Mouse (Mus musculus) midbrain, embryonic 11.5 days (tissue): ENCODE measurements around the gene Zfp568. TPM values are rescaled to one million over a fixed set of nuclear protein-coding genes. Genes with fewer than 3 reads are reported as not detected.

ENCODE experiments used
- ATAC-seq: fragments of 200-750 bp; cut with Nextera tagmentation; 2 replicates; pipeline ENCODE4 v1.8.0; 2017; ENCODE audit warnings: moderate TSS enrichment, moderate library complexity; ENCODE audit not compliant: low FRiP score
- DNase-seq: peaks from one replicate; pipeline ENCODE4 v3.0.0; 2015; ENCODE audit warnings: low spot score; ENCODE audit errors: missing footprints
- H3K27ac ChIP-seq: fragments of 300-500 bp; sonication (generic); 2 replicates; pipeline ENCODE4 v1.5.1; 2014; ENCODE audit warnings: low read depth, low read length
- H3K27me3 ChIP-seq: fragments of 300-500 bp; sonication (generic); 2 replicates; pipeline ENCODE4 v1.6.1; 2014; ENCODE audit warnings: mild to moderate bottlenecking, low read length, moderate library complexity, mixed read lengths; ENCODE audit not compliant: control insufficient read depth, insufficient read depth
- H3K36me3 ChIP-seq: fragments of 300-500 bp; sonication (generic); 2 replicates; pipeline ENCODE4 v1.6.1; 2014; ENCODE audit warnings: mild to moderate bottlenecking, low read length, moderate library complexity, mixed read lengths; ENCODE audit not compliant: control insufficient read depth, insufficient read depth
- H3K4me1 ChIP-seq: fragments of 300-500 bp; sonication (generic); 2 replicates; pipeline ENCODE4 v1.6.1; 2014; ENCODE audit warnings: low read length; ENCODE audit not compliant: control insufficient read depth, insufficient read depth
- H3K4me2 ChIP-seq: fragments of 300-500 bp; sonication (generic); 2 replicates; pipeline ENCODE4 v1.6.1; 2014; ENCODE audit warnings: mild to moderate bottlenecking, moderate library complexity
- H3K4me3 ChIP-seq: fragments of 300-500 bp; sonication (generic); 2 replicates; pipeline ENCODE4 v1.5.1; 2014; ENCODE audit warnings: low read depth, low read length
- H3K9ac ChIP-seq: fragments of 300-500 bp; sonication (generic); 2 replicates; pipeline ENCODE4 v1.6.1; 2014; ENCODE audit warnings: low read length
- H3K9me3 ChIP-seq: fragments of 300-500 bp; sonication (generic); 2 replicates; pipeline ENCODE4 v1.6.1; 2016; ENCODE audit warnings: low read length; ENCODE audit not compliant: control insufficient read depth
- WGBS: fragments of 180-500 bp; shearing (Covaris S2); extraction: QIAGEN DNeasy Blood & Tissue Kit; methylation state at CpG from one replicate; pipeline ENCODE4 v1.1.7; 2014; 5-methylcytosine and 5-hydroxymethylcytosine counted together
- polyA plus RNA-seq: library from polyadenylated mRNA; unstranded; fragments of >200 nt; fragmentation: Nextera tagmentation; extraction: Ambion mirVana; gene quantifications from 2 replicates; pipeline ENCODE4 v1.2.1, GENCODE M21; 2014

Gene Zfp568
- polyA plus RNA-seq, 1 experiment from 2014 or later, result 11.7 TPM

DNA sequence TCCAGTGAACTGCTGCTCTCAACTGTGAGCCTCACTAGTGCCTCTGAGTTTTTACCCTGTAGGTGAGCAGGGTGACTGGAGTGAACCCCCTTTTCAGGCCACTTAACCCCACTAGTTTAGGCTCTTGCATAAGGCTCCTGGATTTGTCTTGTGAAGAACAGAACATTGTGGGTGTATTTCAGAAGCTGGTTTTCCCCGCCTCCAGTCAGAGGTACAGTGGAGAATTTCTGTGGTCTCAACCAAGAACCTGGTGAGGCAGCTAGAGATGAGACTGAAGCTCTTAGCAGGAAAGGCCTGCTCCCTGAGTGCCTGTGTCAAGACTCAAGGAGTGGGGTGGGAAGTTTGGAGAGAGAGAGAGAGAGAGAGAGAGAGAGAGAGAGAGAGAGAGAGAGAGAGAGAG, 23.8 kb downstream of the Zfp568 start:
- Histone ChIP-seq H3K27me3 (no peaks in the 10 kb centered on the region), H3K9me3 (no peaks in the 10 kb centered on the region), H3K4me3 (no peak overlapping the region), H3K36me3 (no peaks in the 10 kb centered on the region), H3K4me2 (no peak overlapping the region), H3K9ac (no peak overlapping the region), H3K27ac (no peak overlapping the region), H3K4me1 (no peaks in the 10 kb centered on the region)
- WGBS, result 92% methylated on average over 1 of the region's 1 CpGs
- ATAC-seq (no peak), DNase-seq (no peak)

DNA sequence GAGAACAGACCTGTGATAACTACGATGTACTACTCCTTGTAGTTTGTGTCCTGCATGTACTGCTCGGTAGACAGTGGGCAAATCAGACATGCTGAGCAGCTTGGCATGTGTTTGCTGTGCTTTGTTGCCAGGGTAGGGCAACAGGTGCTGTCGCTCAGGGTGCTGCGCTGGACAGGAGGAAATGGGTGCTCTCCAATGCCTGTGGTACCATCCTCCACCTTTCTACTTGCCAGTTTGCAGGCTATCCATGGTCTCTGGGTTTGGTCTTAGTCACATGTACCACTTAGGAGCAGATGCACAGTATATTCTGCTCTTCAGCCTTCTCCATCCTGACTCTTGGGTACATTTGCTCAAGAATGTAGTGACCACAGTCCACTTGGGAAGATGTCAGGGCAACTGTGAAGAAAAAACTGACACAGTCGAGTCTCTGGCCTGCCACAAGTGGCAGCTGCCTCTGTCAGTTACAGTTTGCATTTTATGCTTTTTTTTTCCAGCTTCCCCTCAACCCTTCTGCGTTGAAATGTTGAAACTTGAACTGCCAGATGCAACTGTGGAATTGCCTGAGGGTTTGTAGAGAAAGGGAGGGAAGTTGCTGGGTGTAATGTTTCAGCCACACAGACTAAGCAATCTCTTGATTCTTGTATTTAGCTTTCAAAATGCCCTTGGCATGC, 24.4 kb downstream of the Zfp568 start:
- Histone ChIP-seq H3K9ac (no peak overlapping the region), H3K27ac (no peak overlapping the region), H3K4me2 (no peak overlapping the region), H3K4me3 (no peak overlapping the region), H3K4me1 (no peaks in the 10 kb centered on the region), H3K36me3 (no peaks in the 10 kb centered on the region), H3K9me3 (no peaks in the 10 kb centered on the region), H3K27me3 (no peaks in the 10 kb centered on the region)
- 89% methylated on average over 6 of the region's 6 CpGs for WGBS
- DNase-seq, result no peak
- ATAC-seq, result no peak

DNA sequence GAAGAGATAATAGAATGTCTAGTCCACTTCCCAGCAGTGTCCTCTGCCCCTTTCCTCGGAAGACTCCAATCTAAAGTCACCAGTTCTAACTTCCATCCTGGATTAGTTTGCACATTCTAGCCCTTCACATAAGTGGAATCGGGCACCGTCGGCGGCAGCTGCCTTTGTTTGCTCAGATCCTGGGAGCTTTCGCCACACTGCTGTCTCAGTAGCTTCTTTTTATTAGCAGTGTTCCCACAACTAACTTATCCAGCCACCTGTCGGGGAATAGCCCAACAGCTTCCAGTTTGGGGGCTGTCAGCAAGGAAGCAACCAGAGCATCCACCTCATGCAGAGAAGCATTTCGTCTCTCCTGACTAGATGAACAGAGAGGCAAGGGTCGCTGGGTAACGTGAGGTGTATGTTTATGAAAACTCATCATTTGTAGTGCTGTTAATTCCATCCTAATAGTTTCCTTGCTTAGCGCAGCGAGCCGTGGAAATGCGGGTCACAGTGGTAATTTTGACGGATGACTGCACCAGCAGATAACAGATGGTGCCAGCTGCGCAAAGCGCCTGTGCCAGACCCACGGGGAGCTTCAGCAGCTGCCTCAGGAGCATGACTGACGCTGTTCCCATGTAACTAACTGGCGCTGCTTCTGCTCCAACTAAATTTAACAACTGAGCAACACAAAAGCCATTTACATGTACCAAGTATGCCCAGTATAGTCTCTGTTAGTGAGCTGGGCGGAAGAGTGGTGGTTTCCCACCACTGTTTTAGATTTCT, 25.7 kb downstream of the Zfp568 start:
- Histone ChIP-seq H3K4me3 (no peak overlapping the region), H3K9me3 (no peaks in the 10 kb centered on the region), H3K27me3 (no peaks in the 10 kb centered on the region), H3K36me3 (0 out of 2 replicates have a peak, but pooled peaks cover 3% of the 10 kb centered on the region), H3K4me2 (no peak overlapping the region), H3K9ac (no peak overlapping the region), H3K4me1 (no peaks in the 10 kb centered on the region), H3K27ac (no peak overlapping the region)
- ATAC-seq (no peak), DNase-seq (no peak)
- WGBS, result 80% methylated on average over 21 of the region's 21 CpGs

DNA sequence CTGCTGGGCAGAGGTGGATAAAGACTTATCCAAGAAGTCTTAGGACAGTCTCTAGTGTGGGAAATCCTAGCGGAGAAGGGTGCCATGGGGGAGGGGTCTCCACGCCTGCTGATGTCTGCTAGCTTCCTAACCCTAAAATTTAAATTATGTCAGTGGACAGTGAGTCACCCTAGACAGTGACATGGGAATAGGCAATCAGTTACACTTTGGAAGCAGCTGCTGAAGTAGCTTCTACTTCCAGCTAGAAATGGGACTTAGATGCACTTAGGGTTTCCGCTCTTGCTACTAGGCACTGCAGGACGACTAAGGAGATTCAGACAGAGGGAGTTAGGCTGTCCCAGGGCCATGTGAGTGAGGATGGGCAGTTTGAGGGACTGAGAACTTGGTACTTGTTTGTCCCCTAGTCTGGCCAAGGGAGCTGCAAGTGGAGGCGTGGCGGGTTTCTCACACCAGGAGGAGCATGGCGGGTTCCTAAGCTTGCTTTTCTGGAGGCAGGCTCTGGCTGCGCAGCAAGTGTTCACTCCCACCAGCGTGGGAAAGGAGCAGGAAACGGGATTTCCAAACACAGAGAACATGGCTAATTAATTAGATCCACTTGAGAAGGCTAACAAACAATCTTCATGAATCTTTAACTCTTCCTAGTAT, 26.9 kb downstream of the Zfp568 start:
- peaks cover 9% of the 10 kb centered on the region for H3K36me3 ChIP-seq
- ATAC-seq (no peak), DNase-seq (no peak)
- H3K9me3 ChIP-seq, result no peaks in the 10 kb centered on the region
- WGBS, result 84% methylated on average over 10 of the region's 10 CpGs
- H3K27ac ChIP-seq, result no peak overlapping the region
- H3K9ac ChIP-seq, result no peak overlapping the region
- H3K4me3 ChIP-seq, result no peak overlapping the region
- no peak overlapping the region for H3K4me2 ChIP-seq
- H3K27me3 ChIP-seq, result no peaks in the 10 kb centered on the region
- no peaks in the 10 kb centered on the region for H3K4me1 ChIP-seq

DNA sequence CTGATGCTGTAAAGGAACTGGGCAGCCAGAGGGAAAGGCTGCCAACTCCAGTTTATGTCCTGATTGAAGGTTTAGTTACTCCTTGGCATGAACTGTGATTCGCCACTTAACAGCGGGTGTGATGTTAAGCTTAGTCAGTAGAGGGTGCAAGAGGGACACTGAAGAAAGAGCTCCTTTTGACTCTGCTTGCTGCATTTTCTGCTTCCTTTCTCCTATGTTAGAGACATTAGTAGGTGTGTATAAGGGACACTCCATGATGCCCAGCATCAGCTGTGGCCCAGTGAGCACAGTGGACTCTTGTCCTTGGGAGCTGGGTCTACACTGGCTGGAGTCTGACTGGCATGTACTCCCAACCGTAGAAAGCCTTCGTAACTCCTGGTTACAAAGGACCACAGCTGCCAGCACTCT, 29.2 kb downstream of the Zfp568 start:
- DNase-seq (peak; percentile 91), ATAC-seq (no peak; the same call in 1 of the 2 replicates)
- Histone ChIP-seq H3K4me3 (no peak overlapping the region), H3K4me2 (no peak overlapping the region), H3K27ac (no peak overlapping the region), H3K36me3 (peaks cover 19% of the 10 kb centered on the region), H3K9me3 (no peaks in the 10 kb centered on the region), H3K9ac (no peak overlapping the region), H3K4me1 (no peaks in the 10 kb centered on the region), H3K27me3 (no peaks in the 10 kb centered on the region)
- 87% methylated on average over 4 of the region's 4 CpGs for WGBS

DNA sequence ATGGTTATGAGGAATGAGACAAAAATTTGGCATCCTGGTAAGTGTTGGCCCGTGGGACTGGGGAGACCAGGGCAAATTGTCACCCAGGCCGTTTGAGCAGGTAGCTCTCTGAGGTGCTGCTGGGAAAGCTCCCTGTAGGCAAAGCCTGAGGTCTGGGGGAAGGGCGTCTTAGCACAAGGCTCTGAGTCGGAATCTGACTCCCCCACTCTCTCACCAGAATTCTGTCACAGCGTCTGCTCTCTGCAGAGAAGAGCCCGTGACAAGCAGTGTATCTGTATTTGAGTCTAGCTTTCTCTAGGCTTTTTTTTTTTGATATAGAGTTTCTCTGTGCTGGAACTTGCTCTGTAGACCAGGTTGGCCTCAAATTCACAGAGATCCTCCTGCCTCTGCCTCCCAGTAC, 33.5 kb downstream of the Zfp568 start:
- ATAC-seq, result no peak
- WGBS, result 97% methylated on average over 6 of the region's 6 CpGs

DNA sequence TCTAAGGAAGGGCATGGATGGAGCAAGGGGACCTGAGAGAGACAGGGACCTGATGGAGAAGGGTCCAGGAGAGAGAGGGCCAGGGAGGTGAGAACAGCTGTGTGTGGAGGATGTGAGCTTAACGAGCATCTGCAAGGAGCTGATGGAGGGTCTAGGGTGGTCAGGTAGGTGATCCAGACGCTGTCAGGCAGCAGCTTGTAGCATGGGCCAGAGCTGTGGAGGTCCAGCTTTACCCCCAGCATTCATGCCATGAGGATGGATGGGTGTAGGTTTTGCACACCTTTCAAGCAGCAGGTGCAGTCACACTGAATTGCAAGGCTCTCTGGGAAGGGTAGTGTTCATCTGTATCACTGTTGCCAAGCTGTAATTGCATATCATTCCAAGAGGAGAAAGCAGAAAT, 35.8 kb downstream of the Zfp568 start:
- no peaks in the 10 kb centered on the region for H3K27me3 ChIP-seq
- no peaks in the 10 kb centered on the region for H3K4me1 ChIP-seq
- no peak overlapping the region for H3K4me2 ChIP-seq
- no peak for ATAC-seq
- H3K27ac ChIP-seq, result no peak overlapping the region
- no peaks in the 10 kb centered on the region for H3K9me3 ChIP-seq
- H3K36me3 ChIP-seq, result peaks cover 41% of the 10 kb centered on the region
- WGBS, result 88% methylated on average over 2 of the region's 2 CpGs
- H3K4me3 ChIP-seq, result no peak overlapping the region
- DNase-seq, result no peak
- H3K9ac ChIP-seq, result no peak overlapping the region

More for the DNA sequence above, 33.5 kb downstream of the Zfp568 start:
- Histone ChIP-seq H3K4me2 (no peak overlapping the region), H3K4me3 (no peak overlapping the region), H3K9ac (no peak overlapping the region), H3K27ac (no peak overlapping the region), H3K4me1 (no peaks in the 10 kb centered on the region), H3K9me3 (no peaks in the 10 kb centered on the region), H3K36me3 (peaks cover 30% of the 10 kb centered on the region), H3K27me3 (no peaks in the 10 kb centered on the region)
- DNase-seq, result no peak

DNA sequence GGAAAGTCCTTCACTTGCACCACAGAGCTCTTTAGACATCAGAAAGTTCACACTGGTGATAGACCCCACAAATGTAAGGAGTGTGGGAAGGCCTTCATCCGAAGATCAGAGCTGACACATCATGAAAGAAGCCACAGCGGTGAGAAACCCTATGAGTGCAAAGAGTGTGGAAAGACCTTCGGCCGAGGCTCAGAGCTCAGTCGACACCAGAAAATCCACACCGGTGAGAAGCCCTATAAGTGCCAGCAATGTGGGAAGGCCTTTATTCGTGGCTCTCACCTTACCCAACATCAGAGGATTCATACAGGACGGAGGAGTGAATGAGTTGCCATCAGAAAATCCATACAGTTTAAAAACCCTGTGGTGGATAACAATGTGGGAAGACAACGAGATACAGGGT, 39.6 kb downstream of the Zfp568 start:
- no peaks in the 10 kb centered on the region for H3K4me1 ChIP-seq
- H3K9ac ChIP-seq, result no peak overlapping the region
- H3K4me3 ChIP-seq, result no peak overlapping the region
- DNase-seq (no peak), ATAC-seq (no peak)
- H3K27me3 ChIP-seq, result no peaks in the 10 kb centered on the region
- peaks cover 28% of the 10 kb centered on the region for H3K36me3 ChIP-seq
- 96% methylated on average over 9 of the region's 9 CpGs for WGBS
- H3K9me3 ChIP-seq, result no peaks in the 10 kb centered on the region
- H3K27ac ChIP-seq, result no peak overlapping the region
- H3K4me2 ChIP-seq, result no peak overlapping the region

DNA sequence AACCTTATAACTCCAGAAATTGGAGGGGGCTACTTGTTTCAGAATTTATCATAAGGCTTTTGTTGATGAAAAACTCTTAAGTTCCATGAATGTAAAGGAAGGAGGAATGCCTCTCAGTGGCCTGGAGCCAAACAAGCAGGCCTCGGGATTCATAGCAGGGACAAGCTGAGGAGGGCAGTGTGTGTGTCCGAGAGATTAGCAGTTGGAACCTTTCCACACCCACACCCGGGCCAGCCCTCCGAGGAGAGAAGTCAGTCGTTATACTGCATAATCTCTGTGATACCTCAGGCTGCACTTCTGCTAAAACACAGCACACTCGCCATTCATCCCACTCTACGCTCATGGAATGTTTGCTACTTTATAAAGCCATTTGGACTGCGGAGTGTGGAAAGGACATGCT, 40.0 kb downstream of the Zfp568 start:
- peaks cover 26% of the 10 kb centered on the region for H3K36me3 ChIP-seq
- no peak overlapping the region for H3K27ac ChIP-seq

More for the DNA sequence above, 40.0 kb downstream of the Zfp568 start:
- Histone ChIP-seq H3K9me3 (no peaks in the 10 kb centered on the region), H3K9ac (no peak overlapping the region), H3K27me3 (no peaks in the 10 kb centered on the region), H3K4me3 (no peak overlapping the region), H3K4me2 (no peak overlapping the region), H3K4me1 (no peaks in the 10 kb centered on the region)
- DNase-seq, result no peak
- WGBS, result 91% methylated on average over 8 of the region's 8 CpGs
- no peak for ATAC-seq
